Mouse (Mus musculus) ES-Bruce4 (cell line): Measurements from ENCODE around the gene Inpp5e. TPM values are rescaled to one million over a fixed set of nuclear protein-coding genes. Genes with fewer than 3 reads are reported as not detected.
A peak's percentile ranks its signal among the peaks of the same experiment; 100 is the strongest.

Experiments used
- H3K27ac ChIP-seq: 2 replicates; pipeline ENCODE4 v1.5.1; 2012; ENCODE audit warnings: low read length, inconsistent platforms; ENCODE audit not compliant: insufficient read depth
- H3K27me3 ChIP-seq: 2 replicates; pipeline ENCODE4 v1.6.1; 2012; ENCODE audit warnings: mild to moderate bottlenecking, low read length, inconsistent platforms; ENCODE audit not compliant: control insufficient read depth, poor library complexity, insufficient read depth, severe bottlenecking
- H3K36me3 ChIP-seq: 2 replicates; pipeline ENCODE4 v1.6.1; 2012; ENCODE audit warnings: inconsistent platforms, mild to moderate bottlenecking, low read length, moderate library complexity; ENCODE audit not compliant: control insufficient read depth, poor library complexity, insufficient read depth, severe bottlenecking
- H3K4me1 ChIP-seq: one replicate; pipeline ENCODE4 v1.8.1; 2011; ENCODE audit warnings: low read length; ENCODE audit not compliant: control insufficient read depth, insufficient read depth
- H3K4me3 ChIP-seq: 2 replicates; pipeline ENCODE4 v1.5.1; 2011; ENCODE audit warnings: low read depth, mild to moderate bottlenecking, low read length
- H3K9ac ChIP-seq: 2 replicates; pipeline ENCODE4 v1.6.1; 2012; ENCODE audit warnings: low read depth, mild to moderate bottlenecking, inconsistent platforms; ENCODE audit not compliant: poor library complexity, severe bottlenecking
- H3K9me3 ChIP-seq: replicated peaks from 2 replicates; pipeline ENCODE4 v1.6.1; 2012; ENCODE audit warnings: mild to moderate bottlenecking, low read length, inconsistent platforms; ENCODE audit not compliant: control insufficient read depth, poor library complexity, insufficient read depth, severe bottlenecking
- CTCF ChIP-seq: IDR thresholded peaks from one replicate; pipeline ENCODE4 v1.8.1; 2011; ENCODE audit warnings: low read depth, low read length
- EP300 ChIP-seq: IDR thresholded peaks from 2 replicates; pipeline ENCODE4 v1.6.1; 2011; ENCODE audit warnings: low read depth, low read length; ENCODE audit not compliant: insufficient read depth
- POLR2A ChIP-seq: IDR thresholded peaks from one replicate; pipeline ENCODE4 v1.8.1; 2011; ENCODE audit warnings: low read length; ENCODE audit not compliant: insufficient read depth
- polyA plus RNA-seq: library from polyadenylated mRNA; stranded (reverse); fragments of >200 nt; gene quantifications from 2 replicates; pipeline ENCODE4 v1.2.4, GENCODE M21; 2011; ENCODE audit warnings: low read depth; ENCODE audit not compliant: missing spikeins, insufficient read depth, insufficient read length

Inpp5e gene
- polyA plus RNA-seq, 1 experiment, result 15.3 TPM

DNA sequence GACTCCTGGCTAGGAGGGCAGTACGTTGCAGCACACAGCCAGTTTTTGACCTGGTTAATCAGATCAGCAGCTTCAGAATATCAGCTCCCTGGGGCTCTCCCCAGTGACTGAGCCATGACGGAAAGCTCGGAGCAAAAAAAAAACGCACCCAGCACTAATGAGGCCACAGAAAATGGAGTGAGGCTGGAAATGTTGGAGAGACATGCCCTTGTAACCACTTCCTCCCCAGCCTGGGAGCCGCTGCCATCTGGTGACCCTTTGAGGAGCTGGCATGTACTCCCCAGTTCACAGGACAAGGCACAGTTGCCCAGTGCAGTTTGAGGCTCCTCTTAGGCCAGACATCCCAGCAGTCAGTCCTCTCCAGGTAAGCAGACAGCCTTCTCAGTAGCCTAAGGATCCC lies 1.1 kb upstream of the Inpp5e start:
- H3K27me3 ChIP-seq, result no peaks in the 10 kb centered on the region
- H3K27ac ChIP-seq, result no peak overlapping the region
- no peaks in the 10 kb centered on the region for H3K9me3 ChIP-seq
- TF ChIP-seq EP300 (no peak), CTCF (peak; percentile 0), POLR2A (no peak)
- H3K9ac ChIP-seq, result no peak overlapping the region
- H3K36me3 ChIP-seq, result peaks cover 19% of the 10 kb centered on the region
- no peaks in the 10 kb centered on the region for H3K4me1 ChIP-seq
- no peak overlapping the region for H3K4me3 ChIP-seq

DNA sequence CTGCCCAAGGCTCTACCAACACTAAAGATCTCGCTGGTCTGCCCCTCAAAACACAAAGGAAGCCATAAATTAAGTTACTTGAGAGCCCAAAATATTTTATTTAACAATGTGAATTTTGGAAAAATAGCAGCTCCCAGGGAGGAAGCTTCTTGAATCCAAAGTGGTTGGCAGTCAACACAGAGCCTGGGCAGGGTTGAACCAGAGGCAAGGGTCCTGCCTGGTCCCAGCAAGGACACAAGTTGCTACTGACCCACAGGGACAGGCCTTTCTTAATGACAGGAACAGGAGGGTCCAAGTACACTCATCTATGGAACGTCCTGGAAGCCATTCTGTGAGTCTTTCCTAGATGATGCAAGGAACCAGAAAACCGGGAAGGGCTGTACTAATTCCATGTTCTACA lies 359 bp upstream of the Inpp5e start:
- no peaks in the 10 kb centered on the region for H3K4me1 ChIP-seq
- H3K9ac ChIP-seq, result no peak overlapping the region
- H3K27me3 ChIP-seq, result no peaks in the 10 kb centered on the region
- H3K4me3 ChIP-seq, result no peak overlapping the region
- TF ChIP-seq EP300 (no peak), POLR2A (no peak), CTCF (no peak)
- peaks cover 14% of the 10 kb centered on the region for H3K36me3 ChIP-seq
- H3K9me3 ChIP-seq, result no peaks in the 10 kb centered on the region
- no peak overlapping the region for H3K27ac ChIP-seq

- no peak overlapping the region for H3K9ac ChIP-seq
- H3K36me3 ChIP-seq, result no peaks in the 10 kb centered on the region
- H3K9me3 ChIP-seq, result no peaks in the 10 kb centered on the region
- no peak overlapping the region for H3K4me3 ChIP-seq
- H3K4me1 ChIP-seq, result no peaks in the 10 kb centered on the region
- no peak for TF ChIP-seq CTCF
- no peak for TF ChIP-seq POLR2A
- no peak for TF ChIP-seq EP300
- H3K27ac ChIP-seq, result no peak overlapping the region
- no peaks in the 10 kb centered on the region for H3K27me3 ChIP-seq
Measured at GRCm38 (mm10) chr2:26403306-26403705, 5.7 kb downstream of the Inpp5e start.

DNA sequence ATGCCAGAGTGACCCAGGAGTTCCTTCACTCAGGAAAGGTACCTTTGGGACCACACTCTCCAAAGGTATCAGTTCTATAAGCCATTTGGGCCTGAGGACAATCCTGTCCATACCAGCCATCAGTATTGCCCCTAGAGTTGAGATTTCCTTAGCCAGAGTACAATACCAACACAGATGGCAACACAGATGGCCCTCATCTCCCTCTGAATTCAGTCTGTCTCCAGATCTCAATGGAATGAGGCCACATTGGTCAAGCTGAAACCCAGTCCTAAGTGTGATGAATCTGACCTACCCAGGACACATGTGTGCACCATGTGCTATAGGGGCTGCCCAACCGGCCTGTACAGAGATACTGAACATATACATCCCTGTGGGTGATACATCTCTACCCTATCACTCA lies 6.7 kb downstream of the Inpp5e start:
- H3K27me3 ChIP-seq, result no peaks in the 10 kb centered on the region
- TF ChIP-seq EP300 (no peak), POLR2A (no peak), CTCF (no peak)
- H3K9me3 ChIP-seq, result no peaks in the 10 kb centered on the region
- peaks cover 3% of the 10 kb centered on the region; the same call in 1 of the 2 replicates for H3K36me3 ChIP-seq
- H3K9ac ChIP-seq, result no peak overlapping the region
- H3K4me1 ChIP-seq, result no peaks in the 10 kb centered on the region
- H3K4me3 ChIP-seq, result no peak overlapping the region
- H3K27ac ChIP-seq, result no peak overlapping the region

GRCm38 (mm10) chr2:26401023-26401422 lies 8.0 kb downstream of the Inpp5e start:
- Histone ChIP-seq H3K4me1 (no peaks in the 10 kb centered on the region), H3K27me3 (no peaks in the 10 kb centered on the region), H3K4me3 (no peak overlapping the region), H3K36me3 (peaks cover 13% of the 10 kb centered on the region), H3K9me3 (no peaks in the 10 kb centered on the region), H3K27ac (no peak overlapping the region), H3K9ac (no peak overlapping the region)
- TF ChIP-seq POLR2A, result no peak
- no peak for TF ChIP-seq CTCF
- no peak for TF ChIP-seq EP300

DNA sequence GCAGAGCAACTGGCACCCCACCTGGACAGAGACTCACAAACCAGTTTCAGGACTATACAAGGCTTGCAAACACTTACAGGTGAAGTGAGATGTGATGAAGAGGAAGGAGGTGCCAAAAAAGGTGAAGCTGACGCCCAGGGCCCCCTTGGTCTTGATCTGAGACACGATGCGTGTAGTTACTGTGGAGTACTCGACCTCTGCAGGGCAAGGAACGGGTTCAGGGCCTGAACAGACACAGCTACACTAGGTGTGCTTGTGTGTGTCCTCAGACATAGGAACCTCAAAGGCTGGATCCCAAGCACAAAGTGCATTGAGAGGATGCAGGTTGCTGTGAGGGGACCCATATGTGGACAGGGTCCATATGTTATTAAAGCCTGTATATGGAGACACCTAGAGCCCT lies 8.7 kb downstream of the Inpp5e start:
- Histone ChIP-seq H3K9ac (no peak overlapping the region), H3K27ac (no peak overlapping the region), H3K9me3 (no peaks in the 10 kb centered on the region), H3K4me3 (no peak overlapping the region), H3K27me3 (no peaks in the 10 kb centered on the region), H3K36me3 (peaks cover 20% of the 10 kb centered on the region), H3K4me1 (no peaks in the 10 kb centered on the region)
- TF ChIP-seq POLR2A, result no peak

- Histone ChIP-seq H3K27me3 (no peaks in the 10 kb centered on the region), H3K9me3 (no peaks in the 10 kb centered on the region), H3K4me3 (no peak overlapping the region), H3K9ac (no peak overlapping the region), H3K27ac (no peak overlapping the region), H3K36me3 (peaks cover 27% of the 10 kb centered on the region), H3K4me1 (no peaks in the 10 kb centered on the region)
- TF ChIP-seq CTCF (no peak), EP300 (no peak), POLR2A (no peak)
Measured at GRCm38 (mm10) chr2:26399647-26400046, 9.4 kb downstream of the Inpp5e start.
